Mouse (Mus musculus) c-Kit-positive CD71-positive TER-119-negative erythroid progenitor cells, embryonic 14.5 days (primary cell): Measurements from ENCODE around the gene Vsig8.

Experiments used
- DNase-seq: peaks from one replicate; pipeline ENCODE4 v3.0.0-alpha.2; 2013; ENCODE audit warnings: low read depth

Vsig8 gene

GRCm38 (mm10) chr1:172555638-172556037, at the start of gene Vsig8:
Gene Vsig8 (plus strand): TSS chr1:172555938.
- no peak for DNase-seq

- no peak for DNase-seq
Observed at GRCm38 (mm10) chr1:172507001-172507400, 48.7 kb upstream of the Vsig8 start.

GRCm38 (mm10) chr1:172507701-172508100, 48.0 kb upstream of the Vsig8 start:
- no peak for DNase-seq

- DNase-seq, result no peak
Observed at GRCm38 (mm10) chr1:172508172-172508571, 47.6 kb upstream of the Vsig8 start.

- DNase-seq, result no peak
Observed at GRCm38 (mm10) chr1:172509235-172509634, 46.5 kb upstream of the Vsig8 start.

- no peak for DNase-seq
Observed at GRCm38 (mm10) chr1:172509983-172510382, 45.8 kb upstream of the Vsig8 start.

- no peak for DNase-seq
Observed at GRCm38 (mm10) chr1:172510421-172510972, 45.2 kb upstream of the Vsig8 start.

- no peak for DNase-seq
Observed at GRCm38 (mm10) chr1:172512962-172513361, 42.8 kb upstream of the Vsig8 start.

- no peak for DNase-seq
Observed at GRCm38 (mm10) chr1:172513525-172514212, 42.1 kb upstream of the Vsig8 start.

GRCm38 (mm10) chr1:172514213-172514529, 41.6 kb upstream of the Vsig8 start:
- DNase-seq, result no peak

- DNase-seq, result no peak
Observed at GRCm38 (mm10) chr1:172514551-172515268, 41.0 kb upstream of the Vsig8 start.

GRCm38 (mm10) chr1:172515396-172515795, 40.3 kb upstream of the Vsig8 start:
- DNase-seq, result no peak

GRCm38 (mm10) chr1:172518013-172518412, 37.7 kb upstream of the Vsig8 start:
- no peak for DNase-seq

- no peak for DNase-seq
Observed at GRCm38 (mm10) chr1:172519644-172520043, 36.1 kb upstream of the Vsig8 start.

- peak; percentile 53 for DNase-seq
Observed at GRCm38 (mm10) chr1:172520576-172521440, 34.9 kb upstream of the Vsig8 start, which contains the start of gene Cfap45. Gene Cfap45 (plus strand): TSS chr1:172520801.

- DNase-seq, result no peak
Observed at GRCm38 (mm10) chr1:172522524-172522923, 33.2 kb upstream of the Vsig8 start.

GRCm38 (mm10) chr1:172523699-172524101, 32.0 kb upstream of the Vsig8 start:
- no peak for DNase-seq

- no peak for DNase-seq
Observed at GRCm38 (mm10) chr1:172525027-172525764, 30.5 kb upstream of the Vsig8 start.

- no peak for DNase-seq
Observed at GRCm38 (mm10) chr1:172525971-172526370, 29.8 kb upstream of the Vsig8 start.

GRCm38 (mm10) chr1:172526380-172527081, 29.2 kb upstream of the Vsig8 start:
- peak; percentile 55 for DNase-seq

GRCm38 (mm10) chr1:172527431-172527830, 28.3 kb upstream of the Vsig8 start:
- DNase-seq, result no peak
